Mouse (Mus musculus): ENCODE measurements at regions not wholly inside any gene's neighbourhood (a gene's known extent, or its start where the extent isn't known, plus 50 kb on each side); places are given as distances from the start of the nearest gene placed in this dataset.

- Histone ChIP-seq H3K4me2 (no peak overlapping the region), H3K27ac (replicated peaks) (no peak overlapping the region), H3K9ac (no peak overlapping the region), H3K27me3 (no peaks in the 10 kb centered on the region), H3K36me3 (no peaks in the 10 kb centered on the region), H3K9me3 (no peaks in the 10 kb centered on the region), H3K4me1 (replicated peaks) (no peaks in the 10 kb centered on the region), H3K4me3 (no peak overlapping the region)
- WGBS, result 62% methylated on average over 5 of the region's 5 CpGs
- no peak for ATAC-seq (ENCODE audit: low FRiP score, low read depth)
These were observed 110.1 kb upstream of the Slc30a5 start for GRCm38 (mm10) chr13:100943206-100943848.

- Histone ChIP-seq H3K4me2 (no peak overlapping the region), H3K4me3 (no peak overlapping the region), H3K27me3 (no peaks in the 10 kb centered on the region), H3K9me3 (no peaks in the 10 kb centered on the region), H3K4me1 (replicated peaks) (no peaks in the 10 kb centered on the region), H3K9ac (no peak overlapping the region), H3K36me3 (no peaks in the 10 kb centered on the region), H3K27ac (replicated peaks) (no peak overlapping the region)
- 81% methylated on average over 13 of the region's 13 CpGs for WGBS
- no peak for ATAC-seq (ENCODE audit: low FRiP score, low read depth)
These were observed 107.6 kb upstream of the Slc30a5 start for GRCm38 (mm10) chr13:100940791-100941190.

GRCm38 (mm10) chr13:100939677-100940076 lies 106.5 kb upstream of the Slc30a5 start:
- H3K9ac ChIP-seq, result no peak overlapping the region
- H3K4me2 ChIP-seq, result no peak overlapping the region
- no peaks in the 10 kb centered on the region for H3K4me1 ChIP-seq (replicated peaks)
- ATAC-seq (ENCODE audit: low FRiP score, low read depth), result no peak
- H3K36me3 ChIP-seq, result no peaks in the 10 kb centered on the region
- H3K9me3 ChIP-seq, result no peaks in the 10 kb centered on the region
- 41% methylated on average over 4 of the region's 4 CpGs for WGBS
- no peak overlapping the region for H3K4me3 ChIP-seq
- no peaks in the 10 kb centered on the region for H3K27me3 ChIP-seq
- H3K27ac ChIP-seq (replicated peaks), result no peak overlapping the region

GRCm38 (mm10) chr13:100933265-100933664 lies 100.0 kb upstream of the Slc30a5 start:
- Histone ChIP-seq H3K9ac (no peak overlapping the region), H3K4me3 (no peak overlapping the region), H3K27ac (replicated peaks) (no peak overlapping the region), H3K27me3 (no peaks in the 10 kb centered on the region), H3K4me2 (no peak overlapping the region), H3K36me3 (no peaks in the 10 kb centered on the region), H3K9me3 (no peaks in the 10 kb centered on the region), H3K4me1 (replicated peaks) (no peaks in the 10 kb centered on the region)
- 93% methylated on average over 8 of the region's 8 CpGs for WGBS
- no peak for ATAC-seq (ENCODE audit: low FRiP score, low read depth)

DNA sequence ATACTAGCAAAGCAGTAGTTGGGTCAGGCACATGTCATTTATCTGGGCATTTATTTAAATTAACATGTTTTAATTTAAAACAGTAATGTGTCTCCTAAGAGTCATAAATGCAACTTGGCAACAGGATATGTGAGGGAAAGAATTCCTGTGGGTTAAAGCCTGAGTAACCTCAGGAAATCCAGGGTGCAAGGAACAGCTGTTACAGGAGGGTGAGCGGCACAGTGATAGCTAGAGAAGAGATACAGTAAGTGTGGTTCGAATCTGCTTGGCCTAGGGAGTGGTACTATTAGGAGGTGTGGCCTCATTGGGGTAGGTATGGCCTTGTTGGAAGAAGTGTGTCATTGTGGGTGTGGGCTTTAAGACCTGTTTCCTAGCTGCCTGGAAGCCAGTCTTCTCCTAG lies 66.3 kb upstream of the Slc30a5 start:
- Histone ChIP-seq H3K27ac (replicated peaks) (no peak overlapping the region), H3K27me3 (no peaks in the 10 kb centered on the region), H3K36me3 (no peaks in the 10 kb centered on the region), H3K4me2 (no peak overlapping the region), H3K4me1 (replicated peaks) (no peaks in the 10 kb centered on the region), H3K9me3 (no peaks in the 10 kb centered on the region), H3K4me3 (no peak overlapping the region), H3K9ac (no peak overlapping the region)
- WGBS, result 84% methylated on average over 2 of the region's 2 CpGs
- no peak for ATAC-seq (ENCODE audit: low FRiP score, low read depth)

GRCm38 (mm10) chr13:100893871-100894270 lies 60.6 kb upstream of the Slc30a5 start:
- H3K36me3 ChIP-seq, result no peaks in the 10 kb centered on the region
- H3K4me1 ChIP-seq (replicated peaks), result peaks cover 7% of the 10 kb centered on the region
- H3K27ac ChIP-seq (replicated peaks), result no peak overlapping the region
- H3K27me3 ChIP-seq, result no peaks in the 10 kb centered on the region
- no peak for ATAC-seq (ENCODE audit: low FRiP score, low read depth)
- no peak overlapping the region for H3K4me2 ChIP-seq
- no peaks in the 10 kb centered on the region for H3K9me3 ChIP-seq
- no peak overlapping the region for H3K9ac ChIP-seq
- WGBS, result 91% methylated on average over 9 of the region's 9 CpGs
- no peak overlapping the region for H3K4me3 ChIP-seq

DNA sequence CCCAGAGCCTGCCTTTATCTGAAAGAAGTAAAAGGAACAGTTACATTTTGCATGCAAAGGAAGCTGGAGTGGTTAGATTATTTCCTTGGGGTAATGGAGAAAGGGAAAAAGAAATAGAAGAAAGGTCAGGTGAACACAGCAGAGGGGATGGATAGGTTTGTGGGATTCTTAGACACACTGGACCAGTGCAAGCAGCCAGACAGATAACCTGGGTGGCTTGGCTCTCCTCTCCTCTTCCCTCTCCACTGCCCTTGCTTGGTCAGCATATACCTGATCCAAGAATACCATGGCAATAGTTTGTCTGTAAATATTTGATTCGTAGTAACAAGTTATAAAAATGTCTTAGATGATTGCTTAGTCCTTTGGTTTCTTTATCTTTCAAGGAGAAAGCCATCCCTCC lies 59.9 kb upstream of the Slc30a5 start:
- Histone ChIP-seq H3K9ac (peak overlapping the region; percentile 26; the same call in 1 of the 2 replicates), H3K4me3 (peak overlapping the region; percentile 23; the same call in 1 of the 2 replicates), H3K27ac (replicated peaks) (peak overlapping the region; percentile 63), H3K27me3 (no peaks in the 10 kb centered on the region), H3K36me3 (no peaks in the 10 kb centered on the region), H3K4me2 (peak overlapping the region; percentile 53), H3K4me1 (replicated peaks) (peaks cover 7% of the 10 kb centered on the region), H3K9me3 (no peaks in the 10 kb centered on the region)
- peak; percentile 69; the same call in 1 of the 2 replicates for ATAC-seq (ENCODE audit: low FRiP score, low read depth)
- WGBS, result 76% methylated on average over 1 of the region's 1 CpGs

DNA sequence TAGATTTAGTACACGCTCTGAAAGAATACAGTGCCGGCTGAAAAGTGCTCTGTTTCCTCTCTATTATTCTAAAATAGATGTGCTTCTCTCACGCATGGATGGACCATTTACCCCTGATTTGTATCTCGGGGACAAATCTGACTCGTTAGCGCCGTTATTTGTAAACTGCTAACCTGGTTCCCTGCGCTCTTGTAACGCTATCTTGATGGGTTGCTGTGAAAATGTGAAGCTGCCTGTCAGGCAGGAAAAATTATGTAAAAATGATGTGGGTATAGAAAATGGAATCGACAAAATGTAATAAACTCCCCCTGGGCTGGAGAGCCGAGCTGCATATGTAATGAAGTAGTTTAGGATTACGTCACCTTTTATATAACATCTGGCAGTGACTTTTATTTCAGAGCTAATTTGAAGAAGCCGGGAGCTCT lies 59.4 kb upstream of the Slc30a5 start:
- Histone ChIP-seq H3K27me3 (no peaks in the 10 kb centered on the region), H3K9me3 (no peaks in the 10 kb centered on the region), H3K36me3 (no peaks in the 10 kb centered on the region), H3K4me3 (peak overlapping the region; percentile 23), H3K9ac (no peak overlapping the region), H3K4me2 (peak overlapping the region; percentile 53), H3K27ac (replicated peaks) (peak overlapping the region; percentile 63), H3K4me1 (replicated peaks) (peaks cover 7% of the 10 kb centered on the region)
- WGBS, result 28% methylated on average over 13 of the region's 13 CpGs
- ATAC-seq (ENCODE audit: low FRiP score, low read depth), result peak; percentile 78

DNA sequence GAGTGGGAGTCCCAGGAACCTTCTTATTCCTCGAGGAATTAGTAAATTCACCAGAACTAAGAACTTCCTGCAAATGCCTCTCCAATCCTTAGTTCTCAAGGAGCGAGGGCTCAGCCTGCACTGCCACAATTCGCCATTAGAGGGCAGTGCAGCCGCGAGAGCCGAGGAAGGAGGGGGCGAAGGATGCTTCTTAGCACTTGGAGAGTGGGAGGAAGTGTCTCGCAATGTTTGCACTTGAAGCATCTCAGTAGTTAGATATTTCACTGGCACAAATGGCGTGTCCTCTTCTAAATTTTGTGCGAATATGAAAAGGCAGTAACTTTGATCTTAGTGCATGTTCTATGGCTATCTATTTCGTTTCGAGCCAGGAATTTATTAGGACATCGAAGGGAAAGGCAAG lies 59.0 kb upstream of the Slc30a5 start:
- 16% methylated on average over 13 of the region's 13 CpGs for WGBS
- Histone ChIP-seq H3K27ac (replicated peaks) (peak overlapping the region; percentile 63), H3K27me3 (no peaks in the 10 kb centered on the region), H3K36me3 (no peaks in the 10 kb centered on the region), H3K9me3 (no peaks in the 10 kb centered on the region), H3K9ac (no peak overlapping the region), H3K4me2 (peak overlapping the region; percentile 53), H3K4me3 (peak overlapping the region; percentile 23), H3K4me1 (replicated peaks) (peaks cover 7% of the 10 kb centered on the region)
- ATAC-seq (ENCODE audit: low FRiP score, low read depth), result peak; percentile 79

DNA sequence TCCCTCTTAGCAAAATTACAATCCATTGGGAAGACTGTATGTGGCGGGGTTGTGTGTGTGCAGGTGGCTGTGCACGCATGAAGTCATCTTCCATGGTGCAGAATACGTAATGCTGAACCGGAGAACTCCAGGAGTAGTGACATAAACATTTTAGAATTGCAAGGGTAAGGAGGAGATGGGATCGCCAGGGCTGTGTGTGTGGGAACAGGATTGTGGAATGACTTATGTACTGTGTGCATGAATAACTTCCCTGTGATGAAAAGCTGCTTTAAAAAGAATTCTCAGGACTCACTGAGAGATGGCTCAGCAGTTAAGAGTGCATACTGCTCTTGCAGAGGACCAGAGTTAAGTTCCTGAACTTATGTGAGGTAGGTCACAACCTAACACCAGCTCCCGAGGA lies 57.2 kb upstream of the Slc30a5 start:
- ATAC-seq (ENCODE audit: low FRiP score, low read depth), result no peak
- 83% methylated on average over 6 of the region's 6 CpGs for WGBS
- H3K4me2 ChIP-seq, result no peak overlapping the region
- no peak overlapping the region for H3K27ac ChIP-seq (replicated peaks)
- no peaks in the 10 kb centered on the region for H3K9me3 ChIP-seq
- no peaks in the 10 kb centered on the region for H3K27me3 ChIP-seq
- no peak overlapping the region for H3K4me3 ChIP-seq
- H3K36me3 ChIP-seq, result no peaks in the 10 kb centered on the region
- no peak overlapping the region for H3K9ac ChIP-seq
- peaks cover 7% of the 10 kb centered on the region for H3K4me1 ChIP-seq (replicated peaks)

DNA sequence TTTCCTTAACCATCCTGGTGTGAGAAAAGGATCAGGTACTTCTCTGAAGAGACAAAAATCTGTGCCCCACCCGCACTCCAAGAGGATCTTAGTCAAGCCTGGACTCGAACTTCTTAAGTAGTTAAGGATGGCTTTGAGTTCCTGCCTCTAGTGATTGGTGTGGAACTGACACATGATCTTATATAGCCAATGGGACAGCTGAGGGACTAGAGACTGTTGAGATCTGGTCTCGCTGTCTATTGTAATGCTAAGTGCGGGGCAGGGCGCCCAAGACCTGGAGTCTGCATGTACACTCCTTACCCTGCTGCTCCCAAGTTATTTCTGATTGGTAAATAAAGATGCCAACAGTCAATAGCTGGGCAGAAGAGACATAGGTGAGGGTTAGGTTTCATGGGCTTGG lies 55.3 kb upstream of the Slc30a5 start:
- Histone ChIP-seq H3K36me3 (no peaks in the 10 kb centered on the region), H3K4me1 (replicated peaks) (peaks cover 6% of the 10 kb centered on the region), H3K27ac (replicated peaks) (no peak overlapping the region), H3K9ac (no peak overlapping the region), H3K9me3 (no peaks in the 10 kb centered on the region), H3K27me3 (no peaks in the 10 kb centered on the region), H3K4me3 (no peak overlapping the region), H3K4me2 (no peak overlapping the region)
- 83% methylated on average over 5 of the region's 5 CpGs for WGBS
- no peak for ATAC-seq (ENCODE audit: low FRiP score, low read depth)

GRCm38 (mm10) chr13:100883711-100884110 lies 50.5 kb upstream of the Slc30a5 start:
- Histone ChIP-seq H3K4me2 (no peak overlapping the region), H3K27ac (replicated peaks) (no peak overlapping the region), H3K4me1 (replicated peaks) (no peaks in the 10 kb centered on the region), H3K27me3 (no peaks in the 10 kb centered on the region), H3K36me3 (no peaks in the 10 kb centered on the region), H3K9me3 (no peaks in the 10 kb centered on the region), H3K4me3 (no peak overlapping the region), H3K9ac (no peak overlapping the region)
- WGBS, result 78% methylated on average over 8 of the region's 8 CpGs
- no peak for ATAC-seq (ENCODE audit: low FRiP score, low read depth)
